In genomic region chr5:64230061-64230466, GRCm38 (mm10) we compare ENCODE assay signal across 8 mouse cellular contexts.
DNase-seq lines count a peak whose midpoint lies in the region; ATAC-seq and TF ChIP-seq lines count a peak whose summit lies in the region.

No protein-coding gene starts in this region.

- H3K4me3 ChIP-seq in embryonic facial prominence, embryonic 13.5 days: peak overlapping the region; percentile 64
- peak overlapping the region; percentile 72 for H3K4me3 ChIP-seq in limb, embryonic 14.5 days (replicated peaks; ENCODE audit: low read length)
- H3K4me3 ChIP-seq in midbrain, embryonic 16.5 days (ENCODE audit: low read depth, low read length): peak overlapping the region; percentile 78
- peak overlapping the region; percentile 70 for H3K4me3 ChIP-seq in spleen, adult 2 months (ENCODE audit: extremely low read depth, insufficient read depth, insufficient read length)

- peak overlapping the region; percentile 81 for H3K27ac ChIP-seq in embryonic facial prominence, embryonic 13.5 days
- H3K27ac ChIP-seq in limb, embryonic 14.5 days (replicated peaks; ENCODE audit: low read depth, low read length): peak overlapping the region; percentile 70
- no peak overlapping the region for H3K27ac ChIP-seq in midbrain, embryonic 16.5 days (ENCODE audit: low read length)
- peak overlapping the region; percentile 9; the same call in 1 of the 2 replicates for H3K27ac ChIP-seq in spleen, adult 2 months (ENCODE audit: insufficient read depth, low read length)

- DNase-seq in A20 (ENCODE audit: low read depth, low spot score): peak; percentile 96
- peak; percentile 76 to 88 for DNase-seq in adrenal gland, postnatal 4 days (ENCODE audit: low spot score in 2 of 2)
- DNase-seq in heart, adult 8-10 months (ENCODE audit: low spot score): peak; percentile 82
- peak; percentile 90 to 91 for DNase-seq in kidney, adult 8-10 months
- DNase-seq in limb, embryonic 14.5 days (ENCODE audit: low spot score): peak; percentile 91
- DNase-seq in spleen, adult 2 months (ENCODE audit: low read depth in 1 of 2, low spot score in 2 of 2): peak; percentile 78 to 91

- H3K4me1 ChIP-seq in embryonic facial prominence, embryonic 13.5 days: peaks cover 37% of the 10 kb centered on the region
- H3K4me1 ChIP-seq in limb, embryonic 14.5 days (ENCODE audit: control insufficient read depth, insufficient read depth, low read length): peaks cover 13% of the 10 kb centered on the region; the same call in 1 of the 2 replicates
- peaks cover 20% of the 10 kb centered on the region for H3K4me1 ChIP-seq in midbrain, embryonic 16.5 days (ENCODE audit: control insufficient read depth, insufficient read depth, low read length)
- H3K4me1 ChIP-seq in spleen, adult 2 months (ENCODE audit: control insufficient read depth, insufficient read depth, insufficient read length): peaks cover 9% of the 10 kb centered on the region; the same call in 1 of the 2 replicates

- H3K27me3 ChIP-seq in embryonic facial prominence, embryonic 13.5 days: no peaks in the 10 kb centered on the region
- H3K27me3 ChIP-seq in limb, embryonic 14.5 days (ENCODE audit: control insufficient read depth, insufficient read depth, low read length): no peaks in the 10 kb centered on the region
- no peaks in the 10 kb centered on the region for H3K27me3 ChIP-seq in midbrain, embryonic 16.5 days (ENCODE audit: control insufficient read depth, insufficient read depth, low read depth, low read length)
- H3K27me3 ChIP-seq in spleen, adult 2 months (ENCODE audit: control insufficient read depth, insufficient read depth, low read length): no peaks in the 10 kb centered on the region

- peak overlapping the region; percentile 68 for H3K4me2 ChIP-seq in embryonic facial prominence, embryonic 13.5 days
- peak overlapping the region; percentile 86 for H3K4me2 ChIP-seq in limb, embryonic 14.5 days (replicated peaks; ENCODE audit: low read depth, low read length, severe bottlenecking)
- H3K4me2 ChIP-seq in midbrain, embryonic 16.5 days (ENCODE audit: low read length): peak overlapping the region; percentile 99

- peak overlapping the region; percentile 73 for H3K9ac ChIP-seq in embryonic facial prominence, embryonic 13.5 days
- peak overlapping the region; percentile 73 for H3K9ac ChIP-seq in limb, embryonic 14.5 days (ENCODE audit: low read depth, low read length, severe bottlenecking)
- H3K9ac ChIP-seq in midbrain, embryonic 16.5 days (ENCODE audit: low read depth, low read length): peak overlapping the region; percentile 76

- no peaks in the 10 kb centered on the region for H3K36me3 ChIP-seq in embryonic facial prominence, embryonic 13.5 days
- no peaks in the 10 kb centered on the region for H3K36me3 ChIP-seq in limb, embryonic 14.5 days (ENCODE audit: control insufficient read depth, insufficient read depth, low read length)
- H3K36me3 ChIP-seq in midbrain, embryonic 16.5 days (ENCODE audit: control insufficient read depth, insufficient read depth, low read length): no peaks in the 10 kb centered on the region
- no peaks in the 10 kb centered on the region for H3K36me3 ChIP-seq in spleen, adult 2 months (ENCODE audit: control insufficient read depth, insufficient read depth, low read length)

- WGBS in embryonic facial prominence, embryonic 13.5 days: 1% methylated on average over 45 of the region's 48 CpGs
- WGBS in limb, embryonic 14.5 days: 2% methylated on average over 15 of the region's 48 CpGs
- under 1% methylated on average over 25 of the region's 48 CpGs for WGBS in midbrain, embryonic 16.5 days
- under 1% methylated on average over 37 of the region's 48 CpGs for WGBS in spleen, adult 2 months

- no peak for TF ChIP-seq POLR2A in limb, embryonic 14.5 days (IDR thresholded peaks at IDR 0.05; ENCODE audit: borderline replicate concordance, extremely low read depth, insufficient read depth, insufficient read length)
- no peak for TF ChIP-seq POLR2A in spleen, adult 2 months (IDR thresholded peaks at IDR 0.05; ENCODE audit: low read depth, low read length)

- no peak for TF ChIP-seq CTCF in spleen, adult 2 months (IDR thresholded peaks at IDR 0.05; ENCODE audit: extremely low read depth, insufficient read depth, insufficient read length, insufficient replicate concordance)

- no peaks in the 10 kb centered on the region for H3K9me3 ChIP-seq in embryonic facial prominence, embryonic 13.5 days
- H3K9me3 ChIP-seq in limb, embryonic 14.5 days (ENCODE audit: control insufficient read depth, low read length): no peaks in the 10 kb centered on the region
- no peaks in the 10 kb centered on the region for H3K9me3 ChIP-seq in midbrain, embryonic 16.5 days (replicated peaks; ENCODE audit: control insufficient read depth, low read length, poor library complexity, severe bottlenecking)

- ATAC-seq in embryonic facial prominence, embryonic 13.5 days (ENCODE audit: insufficient number of reproducible peaks, insufficient read depth, low FRiP score, low TSS enrichment, low read depth): peak; percentile 95
- peak; percentile 92 for ATAC-seq in limb, embryonic 14.5 days (ENCODE audit: low FRiP score, low read depth)
- ATAC-seq in midbrain, embryonic 16.5 days: peak; percentile 86
